Mouse (Mus musculus) liver, adult 2 months (tissue): Measurements from ENCODE around the gene Jakmip3. TPM values are rescaled to one million over a fixed set of nuclear protein-coding genes. Genes with fewer than 3 reads are reported as not detected.
A peak's percentile ranks its signal among the peaks of the same experiment; 100 is the strongest.

Experiments used
- DNase-seq: peaks from one replicate; pipeline ENCODE4 v3.0.0-alpha.2; 2011; ENCODE audit warnings: low read depth, low spot score; ENCODE audit errors: extremely low read depth
- H3K27ac ChIP-seq: fragments of 200-500 bp; replicated peaks from 2 replicates; pipeline ENCODE4 v1.5.1; 2012; ENCODE audit warnings: low read depth, mild to moderate bottlenecking, control low read depth, inconsistent platforms, low read length; ENCODE audit not compliant: insufficient read depth
- H3K27me3 ChIP-seq: fragments of 200-500 bp; 2 replicates; pipeline ENCODE4 v1.6.1; 2012; ENCODE audit warnings: mild to moderate bottlenecking, moderate library complexity, low read length, inconsistent platforms; ENCODE audit not compliant: control insufficient read depth, insufficient read depth
- H3K36me3 ChIP-seq: fragments of 200-500 bp; 2 replicates; pipeline ENCODE4 v1.6.1; 2012; ENCODE audit warnings: low read length, inconsistent platforms; ENCODE audit not compliant: control insufficient read depth, insufficient read depth
- H3K4me1 ChIP-seq: fragments of 200-500 bp; 2 replicates; pipeline ENCODE4 v1.6.1; 2011; ENCODE audit warnings: low read length; ENCODE audit not compliant: control insufficient read depth, insufficient read depth
- H3K4me3 ChIP-seq: fragments of 200-500 bp; 2 replicates; pipeline ENCODE4 v1.5.1; 2011; ENCODE audit warnings: low read depth, mild to moderate bottlenecking, control low read depth, low read length, moderate library complexity; ENCODE audit not compliant: insufficient read depth
- H3K79me2 ChIP-seq: fragments of 200-500 bp; 2 replicates; pipeline ENCODE4 v1.6.1; 2012; ENCODE audit warnings: inconsistent platforms, mild to moderate bottlenecking, low read length, moderate library complexity; ENCODE audit not compliant: control insufficient read depth, insufficient read depth
- H3K9ac ChIP-seq: fragments of 200-500 bp; 2 replicates; pipeline ENCODE4 v1.6.1; 2012; ENCODE audit warnings: low read depth, mild to moderate bottlenecking, control low read depth, inconsistent platforms, low read length
- CTCF ChIP-seq: fragments of 200-500 bp; IDR thresholded peaks from 2 replicates; pipeline ENCODE4 v1.5.1; 2011; ENCODE audit warnings: low read depth, low read length, control low read depth
- POLR2A ChIP-seq: fragments of 200-500 bp; IDR thresholded peaks from 2 replicates; pipeline ENCODE4 v1.6.1; 2011; ENCODE audit warnings: low read length, control low read depth; ENCODE audit not compliant: insufficient read depth; ENCODE audit errors: extremely low read depth
- WGBS: fragments of 180-500 bp; shearing (Covaris S2); methylation state at CpG from one replicate; pipeline ENCODE4 v1.1.7; 2018; 5-methylcytosine and 5-hydroxymethylcytosine counted together
- polyA plus RNA-seq: library from polyadenylated mRNA; depleted of rRNA; stranded (reverse); fragments of >200 nt; gene quantifications from 2 replicates; pipeline ENCODE4 v1.2.3, GENCODE M21; 2012
- total RNA-seq: library from RNA; depleted of rRNA; stranded (reverse); fragments of >200 nt; gene quantifications from 2 replicates; pipeline ENCODE4 v1.2.3, GENCODE M21; 2014

Jakmip3 gene
- total and polyA plus RNA-seq, 2 experiments, result 0.02 TPM; not detected in 1

- Histone ChIP-seq H3K4me3 (peak overlapping the region; percentile 100), H3K27ac (peak overlapping the region; percentile 64), H3K27me3 (no peaks in the 10 kb centered on the region), H3K9ac (peak overlapping the region; percentile 65), H3K4me1 (peaks cover 24% of the 10 kb centered on the region), H3K36me3 (peaks cover 2% of the 10 kb centered on the region; the same call in 1 of the 2 replicates), H3K79me2 (peaks cover 29% of the 10 kb centered on the region)
- WGBS, result 7% methylated on average over 7 of the region's 7 CpGs
- peak; percentile 90 for DNase-seq
- TF ChIP-seq POLR2A, result peak; percentile 39; the same call in 1 of the 2 replicates
- no peak for TF ChIP-seq CTCF
These were observed 33.5 kb upstream of the Jakmip3 start for GRCm38 (mm10) chr7:138907043-138907442.

GRCm38 (mm10) chr7:138907976-138908375 is 32.6 kb upstream of the Jakmip3 start:
- H3K27ac ChIP-seq, result peak overlapping the region; percentile 100
- peaks cover 17% of the 10 kb centered on the region for H3K4me1 ChIP-seq
- DNase-seq, result peak; percentile 91
- peaks cover 26% of the 10 kb centered on the region for H3K79me2 ChIP-seq
- WGBS, result 28% methylated on average over 5 of the region's 5 CpGs
- TF ChIP-seq POLR2A, result peak; percentile 56; the same call in 1 of the 2 replicates
- no peak for TF ChIP-seq CTCF
- H3K27me3 ChIP-seq, result no peaks in the 10 kb centered on the region
- H3K4me3 ChIP-seq, result peak overlapping the region; percentile 100
- peak overlapping the region; percentile 100 for H3K9ac ChIP-seq
- peaks cover 2% of the 10 kb centered on the region; the same call in 1 of the 2 replicates for H3K36me3 ChIP-seq

- TF ChIP-seq CTCF, result no peak
- TF ChIP-seq POLR2A, result no peak
- H3K4me1 ChIP-seq, result peaks cover 17% of the 10 kb centered on the region
- H3K79me2 ChIP-seq, result peaks cover 24% of the 10 kb centered on the region
- 4% methylated on average over 10 of the region's 10 CpGs for WGBS
- H3K36me3 ChIP-seq, result peaks cover 2% of the 10 kb centered on the region; the same call in 1 of the 2 replicates
- H3K4me3 ChIP-seq, result peak overlapping the region; percentile 100
- H3K27ac ChIP-seq, result peak overlapping the region; percentile 100
- no peaks in the 10 kb centered on the region for H3K27me3 ChIP-seq
- peak; percentile 30 for DNase-seq
- peak overlapping the region; percentile 100 for H3K9ac ChIP-seq
These were observed 31.7 kb upstream of the Jakmip3 start for GRCm38 (mm10) chr7:138908768-138909276.

- Histone ChIP-seq H3K27ac (peak within 1 kb of the TSS; percentile 100), H3K27me3 (no peaks in the 10 kb centered on the region), H3K79me2 (peaks cover 24% of the 10 kb centered on the region), H3K9ac (peak within 1 kb of the TSS; percentile 100), H3K4me1 (peaks cover 20% of the 10 kb centered on the region), H3K4me3 (peak within 1 kb of the TSS; percentile 100), H3K36me3 (peaks cover 2% of the 10 kb centered on the region; the same call in 1 of the 2 replicates)
- WGBS, result under 1% methylated on average over 60 of the region's 66 CpGs
- TF ChIP-seq POLR2A, result peak; percentile 99
- peak; percentile 4; the same call in 1 of the 2 replicates for TF ChIP-seq CTCF
- peak; percentile 94 for DNase-seq
These were observed 31.0 kb upstream of the Jakmip3 start, which contains the start of gene Bnip3 for GRCm38 (mm10) chr7:138909277-138910192. TSS of gene Bnip3 (minus strand) at chr7:138909519.

GRCm38 (mm10) chr7:138910193-138910562 is 30.4 kb upstream of the Jakmip3 start:
- Histone ChIP-seq H3K4me3 (peak overlapping the region; percentile 100; the same call in 1 of the 2 replicates), H3K36me3 (peaks cover under 1% of the 10 kb centered on the region; the same call in 1 of the 2 replicates), H3K9ac (peak overlapping the region; percentile 10; the same call in 1 of the 2 replicates), H3K27ac (peak overlapping the region; percentile 50), H3K4me1 (peaks cover 17% of the 10 kb centered on the region), H3K79me2 (peaks cover 21% of the 10 kb centered on the region), H3K27me3 (no peaks in the 10 kb centered on the region)
- no peak for TF ChIP-seq CTCF
- no peak for TF ChIP-seq POLR2A
- peak; percentile 57 for DNase-seq
- WGBS, result 11% methylated on average over 7 of the region's 7 CpGs
